22 mouse cellular contexts compared by ENCODE assay signal in the genomic region with DNA sequence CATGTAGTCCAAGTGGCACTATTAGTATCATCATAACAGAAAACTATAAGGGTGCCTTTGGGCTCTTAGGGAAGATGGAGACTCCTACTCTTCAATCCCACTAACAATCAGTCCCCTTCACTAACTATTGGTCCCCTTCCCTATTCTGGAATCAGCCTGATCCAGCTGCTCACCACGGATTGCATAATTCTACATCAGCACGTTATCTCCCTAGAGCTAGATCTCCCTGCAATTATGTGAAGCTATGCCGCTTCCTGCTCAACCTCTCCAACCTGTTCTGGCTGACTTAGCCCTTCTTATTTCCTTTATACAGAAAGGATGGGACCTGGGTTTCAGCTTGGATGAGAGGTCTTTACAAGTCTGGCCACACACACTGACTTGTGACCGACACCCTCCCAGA. TPM values are rescaled to one million over a fixed set of nuclear protein-coding genes. Genes with fewer than 3 reads are reported as not detected.
"Had no signal": no experiment of that assay in that cellular context is flagged by ENCODE, and none has a peak within 500 bp of the region (broad histone marks: within the 10 kb centered on the region; RNA-seq: fewer than 3 reads in every experiment).

No protein-coding gene starts in this region.

- H3K27me3 ChIP-seq: midbrain, embryonic 13.5 days; midbrain, embryonic 15.5 days; neural tube, embryonic 13.5 days; neural tube, embryonic 15.5 days had no signal

- H3K36me3 ChIP-seq: midbrain, embryonic 13.5 days; midbrain, embryonic 15.5 days; neural tube, embryonic 13.5 days; neural tube, embryonic 15.5 days had no signal

- H3K4me3 ChIP-seq: megakaryocyte, embryonic 14.5 days; midbrain, embryonic 13.5 days; midbrain, embryonic 15.5 days; neural tube, embryonic 13.5 days; neural tube, embryonic 15.5 days had no signal

- DNase-seq: lung, adult 18-20 months; lung, embryonic 14.5 days; lung, postnatal 10 days; lung, postnatal 4 days; retina, postnatal 1 day; right cerebral cortex, adult 18-20 months; right cerebral cortex, postnatal 25 days; right cerebral cortex, postnatal 4 days; spleen, adult 18-20 months; thymus, adult 18-20 months; thymus, postnatal 14 days; thymus, postnatal 36 days had no signal

- ATAC-seq: midbrain, embryonic 13.5 days; midbrain, embryonic 15.5 days had no signal

- H3K9me3 ChIP-seq: midbrain, embryonic 13.5 days; midbrain, embryonic 15.5 days; neural tube, embryonic 13.5 days; neural tube, embryonic 15.5 days had no signal

- H3K4me1 ChIP-seq: midbrain, embryonic 15.5 days; neural tube, embryonic 13.5 days; neural tube, embryonic 15.5 days had no signal

- H3K4me2 ChIP-seq: lung, embryonic 14.5 days; midbrain, embryonic 11.5 days; midbrain, embryonic 13.5 days; midbrain, embryonic 15.5 days; neural tube, embryonic 13.5 days; neural tube, embryonic 15.5 days had no signal

- H3K9ac ChIP-seq: liver, embryonic 14.5 days; lung, embryonic 14.5 days; midbrain, embryonic 13.5 days; midbrain, embryonic 15.5 days; neural tube, embryonic 13.5 days; neural tube, embryonic 15.5 days had no signal

- H3K27ac ChIP-seq: liver, embryonic 14.5 days; midbrain, embryonic 13.5 days; midbrain, embryonic 15.5 days; neural tube, embryonic 13.5 days; neural tube, embryonic 15.5 days had no signal

RNA-seq across cellular contexts. Expression of gene Scrg1, which starts 12.4 kb away (rescaled TPM):
- total RNA-seq: monocyte, adult 5-6 weeks had no signal
- polyA plus RNA-seq: liver, embryonic 14.5 days; small intestine, adult 2 months; thymus, postnatal 0 days had no signal
